ENCODE assay signal across 8 mouse cellular contexts in the genomic region with DNA sequence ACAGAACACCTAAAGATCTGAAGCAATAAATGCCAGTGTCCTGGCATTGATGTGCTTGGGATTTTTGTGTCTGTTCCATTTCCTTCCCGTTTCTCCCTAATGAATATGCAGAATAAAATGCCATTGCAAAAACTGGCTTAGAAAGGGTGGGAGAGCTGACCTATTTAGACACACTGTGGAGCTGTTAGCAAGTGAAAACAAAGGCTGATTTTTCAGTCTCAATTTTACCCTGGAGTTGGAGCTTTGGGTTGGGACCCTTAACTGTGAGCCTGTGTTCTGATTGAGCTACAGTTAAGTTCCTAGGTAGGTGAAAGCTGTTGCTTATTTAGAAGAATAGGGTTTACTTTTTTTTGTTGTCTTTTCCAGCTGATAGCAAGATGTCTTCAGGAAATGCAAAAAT. TPM values are rescaled to one million over a fixed set of nuclear protein-coding genes. Genes with fewer than 3 reads are reported as not detected.
DNase-seq lines count a peak whose midpoint lies in the region; ATAC-seq and TF ChIP-seq lines count a peak whose summit lies in the region.
"Had no signal": no experiment of that assay in that cellular context is flagged by ENCODE, and none has a peak within 500 bp of the region (broad histone marks: within the 10 kb centered on the region; RNA-seq: fewer than 3 reads in every experiment).

No protein-coding gene starts in this region.

- no peak for TF ChIP-seq EP300 in stomach, postnatal 0 days (optimal IDR thresholded peaks at IDR 0.05)

- DNase-seq in liver, embryonic 11.5 days (ENCODE audit: low spot score): no peak
- DNase-seq in stomach, postnatal 0 days (ENCODE audit: low spot score): no peak
- DNase-seq in left cerebral cortex, adult 9 months (ENCODE audit: low spot score in 2 of 2): no peak
- DNase-seq: kidney, adult 11 months had no signal

- H3K4me2 ChIP-seq in forebrain, embryonic 13.5 days: peak overlapping the region; percentile 79
- peak overlapping the region; percentile 87 for H3K4me2 ChIP-seq in liver, embryonic 11.5 days
- H3K4me2 ChIP-seq in stomach, postnatal 0 days (replicated peaks; ENCODE audit: low read depth): peak overlapping the region; percentile 56

- no peaks in the 10 kb centered on the region for H3K27me3 ChIP-seq in megakaryocyte, embryonic 14.5 days (replicated peaks)
- H3K27me3 ChIP-seq in forebrain, embryonic 13.5 days: no peaks in the 10 kb centered on the region
- no peaks in the 10 kb centered on the region for H3K27me3 ChIP-seq in liver, embryonic 11.5 days (replicated peaks; ENCODE audit: control insufficient read depth, insufficient read depth, low read length)
- H3K27me3 ChIP-seq in stomach, postnatal 0 days (ENCODE audit: control insufficient read depth, insufficient read depth, low read length): no peaks in the 10 kb centered on the region

- no peaks in the 10 kb centered on the region for H3K9me3 ChIP-seq in megakaryocyte, embryonic 14.5 days
- H3K9me3 ChIP-seq in forebrain, embryonic 13.5 days (replicated peaks): no peaks in the 10 kb centered on the region
- H3K9me3 ChIP-seq in liver, embryonic 11.5 days (ENCODE audit: control insufficient read depth, low read length): no peaks in the 10 kb centered on the region
- no peaks in the 10 kb centered on the region for H3K9me3 ChIP-seq in stomach, postnatal 0 days (ENCODE audit: control insufficient read depth, low read length)

- no peak for TF ChIP-seq CTCF in stomach, postnatal 0 days (IDR thresholded peaks at IDR 0.05; ENCODE audit: low read depth)

- H3K27ac ChIP-seq in forebrain, embryonic 13.5 days: no peak overlapping the region
- H3K27ac ChIP-seq in liver, embryonic 11.5 days (ENCODE audit: low read depth, low read length): no peak overlapping the region
- H3K27ac ChIP-seq in stomach, postnatal 0 days (replicated peaks): no peak overlapping the region

- no peak for ATAC-seq in megakaryocyte, adult 5-6 weeks (ENCODE audit: poor library complexity, severe bottlenecking)
- no peak for ATAC-seq in forebrain, embryonic 13.5 days
- no peak for ATAC-seq in liver, embryonic 11.5 days (replicated peaks; ENCODE audit: low FRiP score)
- no peak for ATAC-seq in stomach, postnatal 0 days (ENCODE audit: low FRiP score, low TSS enrichment)
- no peak for ATAC-seq in activated CD4-positive, CD25-positive, alpha-beta regulatory T cell, adult 4 months

- 20% methylated on average over 1 of the region's 1 CpGs for WGBS in forebrain, embryonic 13.5 days
- WGBS in liver, embryonic 11.5 days: 43% methylated on average over 1 of the region's 1 CpGs
- WGBS in stomach, postnatal 0 days: 18% methylated on average over 1 of the region's 1 CpGs

- H3K4me3 ChIP-seq in megakaryocyte, embryonic 14.5 days (replicated peaks): peak overlapping the region; percentile 95
- H3K4me3 ChIP-seq in forebrain, embryonic 13.5 days: peak overlapping the region; percentile 69
- H3K4me3 ChIP-seq in liver, embryonic 11.5 days (ENCODE audit: low read depth, low read length): peak overlapping the region; percentile 72
- H3K4me3 ChIP-seq in stomach, postnatal 0 days (ENCODE audit: low read depth, low read length): peak overlapping the region; percentile 71

- peaks cover 55% of the 10 kb centered on the region for H3K4me1 ChIP-seq in megakaryocyte, embryonic 14.5 days
- H3K4me1 ChIP-seq in forebrain, embryonic 13.5 days: peaks cover 21% of the 10 kb centered on the region
- H3K4me1 ChIP-seq in liver, embryonic 11.5 days (replicated peaks; ENCODE audit: control insufficient read depth, insufficient read depth, low read length): peaks cover 30% of the 10 kb centered on the region
- H3K4me1 ChIP-seq in stomach, postnatal 0 days (replicated peaks; ENCODE audit: control insufficient read depth, insufficient read depth): peaks cover 3% of the 10 kb centered on the region; the same call in 1 of the 2 replicates

- peaks cover 47% of the 10 kb centered on the region for H3K36me3 ChIP-seq in megakaryocyte, embryonic 14.5 days (replicated peaks; ENCODE audit: low read length)
- peaks cover 34% of the 10 kb centered on the region for H3K36me3 ChIP-seq in forebrain, embryonic 13.5 days (ENCODE audit: poor library complexity, severe bottlenecking)
- H3K36me3 ChIP-seq in liver, embryonic 11.5 days (ENCODE audit: control insufficient read depth, insufficient read depth, low read length): peaks cover 25% of the 10 kb centered on the region
- peaks cover 9% of the 10 kb centered on the region; the same call in 1 of the 2 replicates for H3K36me3 ChIP-seq in stomach, postnatal 0 days (ENCODE audit: control insufficient read depth, insufficient read depth, low read length)

- H3K9ac ChIP-seq in forebrain, embryonic 13.5 days: peak overlapping the region; percentile 79
- peak overlapping the region; percentile 78 for H3K9ac ChIP-seq in liver, embryonic 11.5 days (ENCODE audit: low read depth, low read length)
- peak overlapping the region; percentile 85; the same call in 1 of the 2 replicates for H3K9ac ChIP-seq in stomach, postnatal 0 days (ENCODE audit: low read length)

RNA-seq across cellular contexts. Expression of gene Prdx1, which starts 1.7 kb away (rescaled TPM):
- polyA plus RNA-seq in megakaryocyte, embryonic 14.5 days (2012; ENCODE audit: insufficient read depth, low replicate concordance): 13.8 TPM in 1 of 2 replicates, not detected in the other
- 556 and 644 TPM in 2 replicates for total RNA-seq in megakaryocyte, adult 5-6 weeks (2015)
- 344 and 395 TPM in 2 replicates for total RNA-seq in megakaryocyte, adult 5-6 weeks (2017)
- 809 and 818 TPM in 2 replicates for polyA plus RNA-seq in forebrain, embryonic 13.5 days (2015; fragmentation: Nextera tagmentation; extraction: Ambion mirVana)
- 1,160 and 1,259 TPM in 2 replicates for polyA plus RNA-seq in liver, embryonic 11.5 days (2014; fragmentation: Nextera tagmentation; extraction: Ambion mirVana)
- 1,868 and 2,021 TPM in 2 replicates for polyA plus RNA-seq in stomach, postnatal 0 days (2015; fragmentation: Nextera tagmentation; extraction: Ambion mirVana)
- 100 to 1,000 TPM; 840 to 842 TPM for polyA plus RNA-seq in activated CD4-positive, CD25-positive, alpha-beta regulatory T cell, adult 4 months (2017; shearing (Covaris generic))

RNA-seq across cellular contexts. Expression of gene Mmachc, which starts 21.2 kb away (rescaled TPM):
- polyA plus RNA-seq in megakaryocyte, embryonic 14.5 days (2012; ENCODE audit: insufficient read depth, low replicate concordance): 0.18 TPM in 1 of 2 replicates, not detected in the other
- 8.1 and 10.9 TPM in 2 replicates for total RNA-seq in megakaryocyte, adult 5-6 weeks (2015)
- total RNA-seq in megakaryocyte, adult 5-6 weeks (2017): 5.2 and 6.4 TPM in 2 replicates
- 31.4 and 34.2 TPM in 2 replicates for polyA plus RNA-seq in forebrain, embryonic 13.5 days (2015; fragmentation: Nextera tagmentation; extraction: Ambion mirVana)
- 24.2 and 27.4 TPM in 2 replicates for polyA plus RNA-seq in liver, embryonic 11.5 days (2014; fragmentation: Nextera tagmentation; extraction: Ambion mirVana)
- 9.8 and 11.8 TPM in 2 replicates for polyA plus RNA-seq in stomach, postnatal 0 days (2015; fragmentation: Nextera tagmentation; extraction: Ambion mirVana)
- polyA plus RNA-seq in activated CD4-positive, CD25-positive, alpha-beta regulatory T cell, adult 4 months (2017; shearing (Covaris generic)): 1 to 10 TPM; 3.9 to 4.9 TPM

RNA-seq across cellular contexts. Expression of gene Ccdc163, which starts 21.3 kb away (rescaled TPM):
- polyA plus RNA-seq in megakaryocyte, embryonic 14.5 days (2012; ENCODE audit: insufficient read depth, low replicate concordance): 1.9 TPM in 1 of 2 replicates, not detected in the other
- total RNA-seq in megakaryocyte, adult 5-6 weeks (2015): 34.7 and 36.2 TPM in 2 replicates
- total RNA-seq in megakaryocyte, adult 5-6 weeks (2017): 19.2 and 23.4 TPM in 2 replicates
- 26.1 and 27.0 TPM in 2 replicates for polyA plus RNA-seq in forebrain, embryonic 13.5 days (2015; fragmentation: Nextera tagmentation; extraction: Ambion mirVana)
- polyA plus RNA-seq in liver, embryonic 11.5 days (2014; fragmentation: Nextera tagmentation; extraction: Ambion mirVana): 24.4 and 25.1 TPM in 2 replicates
- 9.8 and 11.0 TPM in 2 replicates for polyA plus RNA-seq in stomach, postnatal 0 days (2015; fragmentation: Nextera tagmentation; extraction: Ambion mirVana)
- polyA plus RNA-seq in activated CD4-positive, CD25-positive, alpha-beta regulatory T cell, adult 4 months (2017; shearing (Covaris generic)): 10 to 100 TPM; 33.7 to 39.5 TPM

RNA-seq across cellular contexts. Expression of gene Tesk2, which starts 33.7 kb away (rescaled TPM):
- 0.66 and 1.1 TPM in 2 replicates for polyA plus RNA-seq in megakaryocyte, embryonic 14.5 days (2012; ENCODE audit: insufficient read depth, low replicate concordance)
- 29.1 and 38.5 TPM in 2 replicates for total RNA-seq in megakaryocyte, adult 5-6 weeks (2015)
- total RNA-seq in megakaryocyte, adult 5-6 weeks (2017): 22.8 and 24.3 TPM in 2 replicates
- polyA plus RNA-seq in forebrain, embryonic 13.5 days (2015; fragmentation: Nextera tagmentation; extraction: Ambion mirVana): 5.3 and 5.8 TPM in 2 replicates
- 3.1 and 4.3 TPM in 2 replicates for polyA plus RNA-seq in liver, embryonic 11.5 days (2014; fragmentation: Nextera tagmentation; extraction: Ambion mirVana)
- 2.3 and 2.6 TPM in 2 replicates for polyA plus RNA-seq in stomach, postnatal 0 days (2015; fragmentation: Nextera tagmentation; extraction: Ambion mirVana)
- 1 to 10 TPM; 3.8 to 5.4 TPM for polyA plus RNA-seq in activated CD4-positive, CD25-positive, alpha-beta regulatory T cell, adult 4 months (2017; shearing (Covaris generic))

RNA-seq across cellular contexts. Expression of gene Akr1a1, which starts 35.6 kb away (rescaled TPM):
- polyA plus RNA-seq in megakaryocyte, embryonic 14.5 days (2012; ENCODE audit: insufficient read depth, low replicate concordance): 135 and 303 TPM in 2 replicates
- 465 and 471 TPM in 2 replicates for total RNA-seq in megakaryocyte, adult 5-6 weeks (2015)
- total RNA-seq in megakaryocyte, adult 5-6 weeks (2017): 733 and 897 TPM in 2 replicates
- 657 and 694 TPM in 2 replicates for polyA plus RNA-seq in forebrain, embryonic 13.5 days (2015; fragmentation: Nextera tagmentation; extraction: Ambion mirVana)
- 449 and 453 TPM in 2 replicates for polyA plus RNA-seq in liver, embryonic 11.5 days (2014; fragmentation: Nextera tagmentation; extraction: Ambion mirVana)
- 755 and 765 TPM in 2 replicates for polyA plus RNA-seq in stomach, postnatal 0 days (2015; fragmentation: Nextera tagmentation; extraction: Ambion mirVana)
- 100 to 1,000 TPM; 314 to 333 TPM for polyA plus RNA-seq in activated CD4-positive, CD25-positive, alpha-beta regulatory T cell, adult 4 months (2017; shearing (Covaris generic))

Comparison
In these comparisons a context has a peak if more than half of its experiments do, and no peak if none do; other contexts are left out.
1. RNA of gene Prdx1, which starts 1.7 kb away (polyA plus RNA-seq): 1,868 to 2,021 TPM in stomach, postnatal 0 days, 1,160 to 1,259 TPM in liver, embryonic 11.5 days, 840 to 842 TPM in activated CD4-positive, CD25-positive, alpha-beta regulatory T cell, adult 4 months and 809 to 818 TPM in forebrain, embryonic 13.5 days; 13.8 TPM in megakaryocyte, embryonic 14.5 days; every median in the first group is over 10 times any median in the second.
2. Peak in every context shown above with its lines, with median percentiles within 50 percentile points of each other: H3K4me3 ChIP-seq, H3K4me2 ChIP-seq and H3K9ac ChIP-seq.